Mouse (Mus musculus) adrenal gland, adult 8-10 months (tissue): ENCODE results near the gene Mindy2. TPM values are rescaled to one million over a fixed set of nuclear protein-coding genes. Genes with fewer than 3 reads are reported as not detected.

ENCODE experiments used
- DNase-seq: peaks from one replicate; pipeline ENCODE4 v3.0.0; 2022
- total RNA-seq, 4 experiments: library from RNA; stranded (reverse); gene quantifications; 2 replicates each; pipeline ENCODE4 v1.2.4; 2022

Mindy2 gene
- total RNA-seq, 4 experiments from 2014 or later, result 15.9 to 22.7 (median 19.1) TPM

DNA sequence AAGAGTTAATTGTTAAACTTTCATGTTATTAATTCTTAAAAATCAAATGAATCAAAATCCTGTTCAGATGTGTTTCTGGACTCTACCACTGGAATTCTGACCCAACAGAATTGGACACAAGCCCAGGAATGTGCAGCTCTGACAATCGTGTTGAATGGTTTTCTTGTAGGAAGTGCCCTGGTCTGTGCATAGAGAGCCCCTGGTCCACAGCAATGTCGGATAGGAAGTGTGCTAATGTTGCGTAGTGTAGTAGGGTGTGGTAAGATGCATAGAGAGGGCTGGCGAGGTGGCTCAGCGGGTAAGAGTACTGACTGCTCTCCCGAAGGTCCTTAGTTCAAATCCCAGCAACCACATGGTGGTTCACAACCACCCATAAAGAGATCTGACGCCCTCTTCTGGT is 9.8 kb upstream of the Mindy2 start:
- DNase-seq, result no peak

DNA sequence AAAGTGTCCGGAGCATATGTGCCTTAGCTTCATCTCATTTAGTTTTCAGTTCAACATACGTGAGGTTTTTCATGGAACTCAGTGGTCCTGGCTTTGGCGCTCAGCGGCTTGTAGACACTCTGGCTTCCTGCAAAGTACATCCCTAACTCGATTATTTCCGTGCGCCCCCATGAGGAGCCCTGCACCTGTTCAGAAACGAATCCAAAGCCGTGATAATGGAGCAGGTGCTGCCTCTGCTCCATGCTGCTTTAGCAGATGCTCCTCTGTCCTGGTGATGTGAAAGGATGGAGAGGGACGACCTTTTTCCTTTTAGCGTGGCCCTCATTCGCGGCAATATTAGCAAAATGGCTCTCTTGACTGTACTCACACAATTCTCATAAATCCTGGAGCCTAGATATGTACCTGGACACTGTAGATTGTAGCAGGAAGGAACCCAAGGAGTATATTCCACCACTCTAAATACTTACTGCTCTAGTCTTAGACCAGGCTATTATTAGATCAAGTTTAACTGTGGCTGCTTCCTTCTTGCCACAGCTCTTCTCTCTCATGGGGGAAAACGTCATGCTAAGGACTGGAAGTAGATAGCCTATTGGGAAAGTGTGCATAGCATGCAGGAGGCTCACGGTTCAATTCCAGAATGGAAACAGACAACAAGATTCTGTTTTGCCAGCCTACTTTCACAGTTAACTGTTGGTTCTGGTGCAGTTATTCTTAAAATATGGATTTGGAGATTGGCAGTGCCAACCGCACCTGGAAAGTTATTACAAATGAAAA is 8.6 kb upstream of the Mindy2 start:
- DNase-seq, result no peak

DNA sequence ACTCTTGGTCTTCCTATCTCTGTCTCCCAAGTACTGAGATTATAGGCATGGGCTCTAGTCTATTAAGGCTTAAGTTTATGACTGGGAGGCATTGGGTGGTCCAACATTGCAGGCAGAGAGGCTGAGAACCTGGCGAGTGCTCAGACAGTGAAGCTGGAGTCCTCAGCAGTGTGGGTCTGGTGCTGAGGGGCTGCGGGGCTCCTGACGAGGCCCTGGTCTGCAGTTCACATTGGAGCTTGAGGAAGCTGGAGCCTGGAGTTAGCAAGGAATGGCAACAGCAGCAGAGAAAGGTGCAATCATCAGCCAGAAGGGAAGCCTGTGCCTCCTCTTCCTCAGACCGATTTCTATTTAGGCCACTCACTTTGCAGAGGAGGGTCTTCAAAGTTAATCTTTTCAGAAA is 7.9 kb upstream of the Mindy2 start:
- DNase-seq, result no peak

DNA sequence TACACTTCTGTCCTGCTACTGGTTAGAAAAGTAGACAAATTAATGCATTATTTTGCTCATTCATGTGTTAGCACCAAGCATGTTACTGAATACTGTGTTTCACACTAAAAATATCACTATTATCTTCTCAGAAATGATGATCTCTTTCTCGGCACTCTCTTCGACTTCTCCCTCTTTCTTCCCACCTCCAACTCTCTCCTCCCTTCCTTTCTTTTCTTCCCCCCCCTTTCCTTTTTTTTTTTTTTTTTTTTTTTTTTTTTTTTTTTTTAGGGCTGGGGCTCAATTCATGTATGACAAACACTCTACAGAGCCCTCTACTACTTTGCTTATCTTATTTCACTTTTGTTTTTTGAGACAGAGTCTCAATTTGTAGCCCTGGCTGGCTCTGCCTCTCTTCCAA is 1.3 kb upstream of the Mindy2 start:
- DNase-seq, result no peak

DNA sequence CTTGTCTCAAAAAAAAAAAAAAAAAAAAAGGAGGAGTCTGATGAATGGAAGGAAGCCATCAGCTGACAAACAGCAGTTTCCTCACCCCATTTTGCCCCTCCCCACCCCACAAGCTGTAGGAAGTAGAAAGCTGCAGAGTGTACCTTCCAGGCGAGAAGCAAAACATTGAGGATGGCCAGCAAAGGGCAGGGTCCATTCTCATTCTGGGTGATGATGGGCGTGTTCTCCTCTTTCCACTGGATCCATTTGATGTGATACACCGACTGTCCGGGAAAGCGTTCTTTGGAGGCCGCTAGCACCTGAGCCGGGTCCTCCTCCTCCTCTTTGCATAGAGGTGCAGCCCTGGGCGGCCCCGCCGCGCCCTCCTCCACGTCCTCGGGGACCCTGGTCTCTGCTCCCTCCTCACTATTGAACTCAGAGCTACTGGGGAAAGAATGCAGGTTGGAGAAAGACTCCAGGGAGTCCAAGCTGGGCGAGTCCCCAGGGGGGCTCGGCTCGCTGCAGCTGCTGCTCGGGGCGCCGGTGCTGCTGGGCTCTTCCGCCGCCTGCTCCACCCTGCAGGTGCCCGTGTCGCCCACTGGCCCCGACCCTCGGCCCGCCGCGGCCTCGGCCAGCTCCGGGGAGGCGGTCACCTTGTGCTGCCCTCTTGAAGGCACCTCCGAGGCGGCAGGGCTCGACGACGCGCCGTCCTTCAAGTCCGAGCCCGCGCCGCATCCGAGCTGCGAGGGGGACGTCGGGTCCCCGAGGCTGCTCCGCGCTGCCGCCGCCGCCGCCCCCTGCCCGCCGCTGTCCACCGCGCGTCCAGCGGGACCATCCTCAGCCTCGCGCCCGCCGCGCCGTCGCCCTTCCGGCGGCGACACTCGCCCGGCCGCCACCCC is 605 bp downstream of the Mindy2 start, which contains the start of gene Gm10642:
Gene Gm10642, plus strand, starts transcription at position 122 of the 878 bp plus-strand sequence.
- peak; percentile 28 for DNase-seq

DNA sequence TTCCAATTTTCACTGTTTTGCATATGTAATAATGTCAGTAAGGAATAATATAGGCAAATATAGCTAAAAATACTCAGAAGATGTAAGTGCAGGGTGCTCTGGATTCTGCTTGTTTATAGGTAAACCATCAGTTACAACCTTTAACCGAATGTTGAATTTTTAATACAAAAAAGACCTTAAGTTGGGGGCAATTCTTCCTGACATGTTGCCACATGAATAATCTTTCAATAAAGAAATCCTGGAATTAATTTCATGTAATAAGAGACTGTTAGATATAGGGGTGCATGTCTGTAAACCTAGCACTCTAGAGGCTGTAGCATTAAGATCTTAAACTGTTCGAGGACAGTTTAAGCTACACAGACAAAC is 1.2 kb downstream of the Mindy2 start:
- DNase-seq, result no peak

DNA sequence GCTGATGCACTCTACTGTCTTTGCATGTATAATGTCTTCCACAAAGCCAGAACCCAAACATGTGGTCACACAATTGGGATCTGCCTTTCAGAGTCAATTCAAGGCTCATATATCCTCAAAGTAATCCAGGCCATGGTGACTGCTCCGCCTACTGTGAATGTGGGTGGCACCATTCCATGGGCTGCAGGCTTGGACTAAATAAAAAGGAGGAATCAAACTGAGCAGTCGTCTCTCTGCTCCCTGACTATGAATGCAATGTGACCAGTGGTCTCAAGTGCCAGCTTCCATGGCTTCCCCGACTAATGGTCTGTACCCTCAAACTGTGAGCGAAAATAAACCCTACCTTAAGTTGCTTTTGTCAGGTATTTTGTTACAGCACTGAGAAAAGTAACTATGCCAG is 2.5 kb downstream of the Mindy2 start:
- no peak for DNase-seq

DNA sequence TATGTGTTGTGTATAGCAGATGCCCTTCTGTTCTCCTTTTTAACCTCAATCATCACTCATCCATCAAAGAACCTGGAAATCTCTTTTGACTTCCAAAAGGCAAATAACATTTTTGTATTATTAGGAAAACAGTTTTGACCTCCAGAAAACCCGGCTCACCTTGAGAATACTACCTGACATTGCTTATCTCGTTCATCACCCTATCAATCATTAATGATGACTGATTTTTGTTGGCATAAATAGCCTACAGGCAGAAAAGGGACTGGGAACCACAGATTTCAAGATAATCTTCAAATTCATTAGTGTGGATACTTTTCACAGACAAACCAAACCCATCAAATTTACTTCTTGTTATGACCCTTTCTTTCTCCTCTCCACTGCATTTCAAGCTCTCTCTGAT is 3.1 kb downstream of the Mindy2 start:
- DNase-seq, result no peak

DNA sequence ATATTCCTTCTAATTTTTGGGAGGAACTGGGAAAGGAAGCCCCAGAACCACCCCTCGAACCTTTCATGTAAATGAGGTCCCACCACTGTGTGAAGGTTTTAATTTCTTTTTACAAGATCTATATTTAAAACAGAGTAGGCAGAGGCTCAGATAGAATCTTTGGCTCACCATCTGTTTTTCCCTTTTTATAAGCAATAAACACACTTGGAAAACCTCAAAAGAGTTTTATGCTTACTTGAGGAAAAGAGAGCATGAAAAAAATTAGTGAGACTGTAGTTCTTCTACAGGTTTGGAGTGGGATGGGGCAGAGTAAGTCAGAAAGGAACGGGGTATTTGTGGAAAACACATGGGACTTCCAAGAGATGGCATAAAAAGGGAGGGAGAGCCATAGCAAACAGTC is 4.8 kb downstream of the Mindy2 start:
- DNase-seq, result no peak

DNA sequence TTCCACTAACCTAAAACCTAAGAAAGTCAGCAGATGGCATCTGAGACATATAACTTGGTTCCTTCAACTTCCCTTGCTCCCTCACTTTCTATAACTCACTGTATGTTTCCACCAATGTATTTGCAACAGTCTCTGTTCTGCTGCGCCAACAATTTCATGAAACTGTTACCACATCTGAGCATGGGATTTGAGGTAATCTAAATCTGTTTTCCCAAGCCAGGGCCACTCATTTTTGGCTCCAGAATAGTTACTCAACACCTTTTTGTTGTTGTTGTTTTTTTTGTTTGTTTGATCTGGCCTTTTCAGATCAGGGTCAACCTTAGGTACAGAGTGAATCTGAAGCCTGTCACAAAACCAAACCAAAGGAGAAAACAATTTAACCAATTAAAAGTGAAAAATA is 6.0 kb downstream of the Mindy2 start:
- DNase-seq, result no peak

DNA sequence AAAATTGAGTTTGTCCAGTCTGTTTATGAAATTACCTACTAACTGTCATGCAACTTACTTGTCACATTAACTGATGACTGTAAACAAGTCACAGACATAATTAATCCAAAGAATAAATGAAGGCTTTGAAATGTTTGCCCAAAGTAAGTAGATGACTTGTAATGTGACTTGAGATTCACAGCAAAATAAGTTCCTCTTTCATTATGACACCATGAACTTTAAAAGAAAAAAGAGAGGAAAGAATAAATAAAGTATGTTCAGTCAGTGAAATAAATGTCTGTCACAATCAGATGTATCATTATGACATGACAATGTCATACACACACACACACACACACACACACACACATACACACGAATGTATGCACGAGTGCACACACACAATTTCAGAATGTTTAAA is 6.7 kb downstream of the Mindy2 start:
- DNase-seq, result no peak

DNA sequence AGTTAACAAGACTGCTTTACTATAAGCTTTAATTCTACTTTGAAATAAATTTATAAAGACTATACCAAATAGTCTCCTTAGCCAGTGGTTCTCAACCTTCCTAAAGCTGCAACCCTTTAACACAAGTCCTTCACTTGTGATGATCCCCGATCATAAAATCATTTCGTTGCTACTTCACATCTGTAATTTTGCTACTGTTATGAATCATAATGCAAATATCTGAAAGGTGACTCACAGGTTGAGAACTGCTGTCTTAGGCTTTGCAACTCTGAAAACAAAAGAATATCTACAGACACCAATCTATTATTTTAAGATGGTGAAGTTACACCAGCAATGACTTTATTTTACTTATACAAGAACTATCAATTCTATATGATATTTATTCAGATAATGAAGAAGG is 20.2 kb downstream of the Mindy2 start:
- DNase-seq, result no peak

DNA sequence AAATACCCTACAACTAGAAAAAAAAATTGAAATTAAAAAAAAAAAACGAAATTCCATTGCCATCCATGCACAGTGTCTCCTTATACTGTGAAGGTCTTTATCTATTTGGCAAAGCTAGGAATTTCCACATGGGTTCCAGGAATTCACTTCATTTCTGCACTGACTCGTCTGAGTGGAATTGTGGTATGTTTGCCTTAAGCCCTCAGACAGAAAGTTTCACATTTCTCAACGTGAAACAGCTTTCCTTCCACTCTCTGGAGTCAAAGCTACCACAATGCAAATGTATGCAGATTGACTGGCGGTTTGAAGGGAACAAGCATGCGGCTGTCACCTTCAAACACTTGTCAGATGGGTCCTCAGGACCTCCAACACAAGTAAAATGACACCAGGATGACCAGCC is 25.3 kb downstream of the Mindy2 start:
- DNase-seq, result no peak

DNA sequence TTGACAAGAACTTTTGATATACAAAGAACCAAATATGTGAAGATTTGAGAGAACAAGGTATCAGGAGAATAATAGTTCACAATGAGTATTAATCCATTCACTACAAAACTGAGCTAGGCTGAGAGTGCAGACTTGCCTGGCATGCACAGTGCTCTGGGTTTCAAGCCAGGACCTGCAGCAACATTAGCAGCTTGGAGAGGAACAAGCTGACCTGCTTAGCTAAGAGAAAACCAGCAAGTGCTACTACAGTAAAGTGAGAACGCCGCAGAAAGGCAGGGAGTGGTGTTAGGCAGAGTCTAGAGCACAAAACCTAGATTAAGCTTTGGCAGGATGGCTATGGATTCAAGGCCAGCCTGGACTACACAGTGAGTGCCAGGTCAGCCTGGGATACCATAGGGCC is 27.3 kb downstream of the Mindy2 start:
- no peak for DNase-seq

DNA sequence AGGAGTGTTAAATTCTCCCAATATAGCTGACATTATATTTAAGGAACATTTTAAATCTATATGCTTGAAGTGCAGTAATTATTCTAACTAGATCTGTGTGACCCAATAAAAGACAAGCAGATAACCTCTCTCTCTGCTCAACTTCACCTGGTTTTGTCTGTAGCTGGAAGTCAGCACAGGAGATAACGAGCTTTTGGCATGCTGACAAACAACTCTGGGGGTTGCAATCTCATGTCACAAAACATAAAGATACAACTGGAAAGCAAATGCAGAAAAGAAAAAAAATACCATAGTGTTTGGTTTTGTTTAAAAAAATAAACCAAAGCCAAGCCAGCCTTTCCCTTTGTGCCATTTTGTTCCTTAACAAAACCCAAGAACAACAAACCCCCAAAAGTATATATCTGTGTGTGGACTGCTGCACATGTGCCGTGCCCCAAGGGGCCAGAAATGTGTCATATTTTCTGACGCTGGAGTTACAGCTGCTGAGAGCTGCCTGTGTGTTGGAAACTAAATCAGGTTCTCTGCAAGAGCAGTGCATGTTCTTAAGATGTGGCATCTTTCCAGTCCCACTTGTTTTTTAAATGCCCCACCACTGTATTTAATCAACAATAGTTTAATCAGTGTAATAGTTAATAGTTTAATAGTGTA is 45.8 kb downstream of the Mindy2 start:
- no peak for DNase-seq

DNA sequence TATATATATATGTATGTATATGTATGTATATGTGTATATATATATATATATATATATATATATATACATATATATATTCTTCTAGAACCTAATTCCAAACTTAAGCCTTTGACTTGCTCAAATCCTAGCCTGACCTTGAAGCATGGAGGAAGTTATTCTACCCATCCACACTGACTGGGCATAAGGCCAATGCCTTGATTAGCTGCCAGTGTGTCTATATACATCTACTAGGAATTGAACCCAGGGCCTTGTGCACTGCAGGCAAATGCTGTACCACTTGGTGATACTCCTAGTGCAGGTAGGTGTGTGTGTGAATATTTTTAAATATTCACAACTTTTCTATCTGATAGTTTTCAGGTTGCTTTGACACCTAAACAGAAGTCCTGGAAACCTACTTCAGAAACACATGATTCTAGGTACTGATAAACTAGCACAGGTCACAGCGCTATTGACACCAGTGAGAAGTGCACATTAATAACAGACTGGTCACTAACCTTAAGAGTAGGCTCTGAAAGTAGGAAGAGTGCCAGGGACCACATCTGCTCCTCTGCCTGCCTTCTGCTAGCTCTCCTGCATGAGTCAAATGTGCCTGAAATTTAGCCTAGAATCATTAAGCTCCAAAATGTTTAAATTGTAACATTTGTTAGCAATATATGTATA is 54.7 kb downstream of the Mindy2 start:
- DNase-seq, result no peak

DNA sequence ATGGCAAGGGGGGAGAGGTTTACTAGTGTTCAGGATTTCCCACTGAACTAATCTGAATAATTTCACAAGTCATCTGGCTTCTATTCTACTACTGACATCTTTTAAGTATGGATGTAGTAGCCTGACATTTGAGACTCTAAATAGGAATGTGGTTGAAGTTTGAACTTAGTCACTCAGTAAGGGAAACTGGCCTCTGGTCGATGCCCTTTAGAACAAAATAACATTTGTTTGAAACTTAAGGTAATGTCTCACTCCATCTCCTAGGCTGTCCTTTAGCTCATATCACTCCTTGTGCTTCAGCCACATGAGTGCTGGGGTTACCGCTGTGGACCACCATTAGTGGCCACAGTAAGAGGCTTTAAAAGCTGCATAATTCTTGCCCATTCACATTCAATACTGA is 58.7 kb downstream of the Mindy2 start:
- no peak for DNase-seq

DNA sequence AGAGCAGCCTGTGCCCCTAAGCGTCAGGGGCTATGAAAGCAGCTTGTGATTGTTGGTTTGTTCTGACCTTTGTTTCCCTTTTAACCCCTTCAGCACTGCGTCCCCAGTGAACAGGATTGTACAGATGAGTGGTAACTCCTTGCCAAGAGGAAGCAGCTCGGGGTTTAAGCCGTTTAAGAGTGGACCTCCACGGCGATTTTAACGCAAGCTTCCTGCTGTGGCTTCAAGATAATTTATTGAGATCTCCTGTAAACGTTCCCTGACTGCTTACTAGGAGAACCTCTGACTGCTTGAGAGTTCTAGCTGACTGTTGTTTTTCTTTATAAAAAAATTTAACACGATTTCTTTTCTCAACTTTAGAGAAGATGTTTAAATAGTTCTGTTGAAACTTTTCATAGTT is 65.5 kb downstream of the Mindy2 start:
- DNase-seq, result no peak

DNA sequence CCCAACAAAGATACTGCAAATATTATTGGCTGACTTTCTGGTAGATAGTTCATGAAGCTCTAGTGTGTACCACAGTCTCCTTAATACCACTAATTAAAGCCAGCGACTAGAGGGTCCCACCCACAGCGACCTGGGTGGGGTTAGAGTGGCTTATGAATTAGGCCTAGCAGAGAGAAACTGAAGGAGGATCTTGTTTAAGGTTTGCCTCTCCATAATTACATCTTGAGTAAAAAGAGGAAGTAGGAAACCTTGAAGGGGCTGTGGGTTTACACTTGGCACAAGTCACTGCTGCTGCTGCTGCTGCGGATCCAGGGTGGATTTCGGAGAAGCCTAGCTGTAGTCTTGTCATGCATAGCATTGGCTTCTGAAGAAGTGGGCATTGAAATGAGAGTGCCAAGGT is 66.2 kb downstream of the Mindy2 start:
- no peak for DNase-seq

DNA sequence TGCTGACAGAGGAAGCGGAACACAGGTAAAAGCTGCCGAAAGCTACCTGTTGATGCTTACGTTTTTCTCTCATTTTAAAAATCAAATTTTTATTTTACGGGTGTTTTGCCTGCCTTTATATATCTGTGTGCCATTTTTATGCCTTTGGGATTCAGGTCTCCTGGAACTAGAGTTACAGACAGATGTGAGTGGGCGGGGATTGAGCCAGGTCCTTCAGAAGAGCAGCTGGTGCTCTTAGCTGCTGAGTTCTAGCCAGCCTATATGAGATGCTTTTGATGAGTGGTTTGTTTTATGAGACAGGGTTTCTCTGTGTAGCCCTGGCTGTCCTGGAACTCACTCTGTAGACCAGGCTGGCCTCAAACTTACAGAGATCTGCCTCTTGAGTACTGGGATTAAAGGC is 69.8 kb downstream of the Mindy2 start:
- no peak for DNase-seq

DNA sequence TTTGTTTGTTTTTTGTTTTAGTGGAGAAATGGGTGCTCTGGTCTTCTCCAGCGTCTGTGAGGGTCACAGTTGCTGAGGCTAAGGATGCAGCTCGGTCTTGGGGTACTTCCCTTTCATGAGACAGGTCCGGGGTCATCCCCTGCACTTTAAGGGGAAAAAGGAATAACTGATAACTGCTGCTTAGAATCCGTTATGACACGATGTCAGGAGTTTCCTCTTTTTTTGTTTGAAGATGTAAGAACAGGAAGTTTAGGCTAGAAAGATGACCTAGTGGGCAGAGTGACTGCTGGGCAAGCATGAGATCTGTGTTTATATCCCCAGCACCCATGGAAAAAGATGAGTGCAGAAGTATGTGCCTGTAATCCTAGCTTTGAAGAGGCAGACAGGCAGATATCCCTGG is 71.8 kb downstream of the Mindy2 start:
- no peak for DNase-seq

DNA sequence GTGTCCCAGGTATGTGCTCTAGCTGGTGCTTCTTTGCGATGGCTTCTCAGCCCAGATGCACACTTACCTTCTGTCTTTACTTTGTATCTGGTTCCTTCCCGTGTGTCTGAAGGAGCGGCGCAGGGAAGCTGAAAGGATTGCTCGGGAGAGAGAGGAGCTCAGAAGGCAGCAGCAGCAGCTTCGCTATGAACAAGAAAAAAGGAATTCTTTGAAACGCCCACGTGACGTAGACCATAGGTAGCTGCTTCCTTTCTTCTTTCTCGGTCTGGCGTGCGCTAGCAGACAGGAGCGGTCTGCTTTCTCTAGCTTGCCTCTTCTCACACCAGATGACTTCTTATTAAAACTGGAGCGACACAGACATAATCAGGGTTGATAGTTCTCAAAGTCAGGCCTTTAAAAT is 72.3 kb downstream of the Mindy2 start:
- no peak for DNase-seq

DNA sequence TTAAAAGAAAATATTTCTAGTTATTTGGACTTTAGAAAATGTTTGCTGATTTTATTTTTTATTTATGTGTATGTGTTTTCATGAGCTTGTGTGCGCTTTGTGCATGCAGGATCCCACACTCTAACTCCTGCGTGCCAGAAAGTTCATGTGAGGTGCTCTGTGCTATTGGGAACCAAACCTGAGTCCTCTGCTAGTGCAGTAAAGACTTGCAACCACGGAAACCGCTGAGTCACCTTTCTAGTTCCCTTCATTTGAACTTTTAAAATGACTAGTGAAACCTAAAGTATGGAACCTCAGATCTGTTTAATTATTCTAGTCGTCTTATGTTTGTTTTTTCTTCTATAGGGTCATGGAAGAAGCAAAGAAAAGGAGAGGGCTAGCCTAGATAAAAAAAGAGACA is 76.0 kb downstream of the Mindy2 start:
- no peak for DNase-seq
